Mouse (Mus musculus): Measurements from ENCODE around the gene Cbfa2t2. TPM values are rescaled to one million over a fixed set of nuclear protein-coding genes. Genes with fewer than 3 reads are reported as not detected.

Gene Cbfa2t2
- polyA plus RNA-seq, 1 experiment from 2014 or later: 21.9 TPM

DNA sequence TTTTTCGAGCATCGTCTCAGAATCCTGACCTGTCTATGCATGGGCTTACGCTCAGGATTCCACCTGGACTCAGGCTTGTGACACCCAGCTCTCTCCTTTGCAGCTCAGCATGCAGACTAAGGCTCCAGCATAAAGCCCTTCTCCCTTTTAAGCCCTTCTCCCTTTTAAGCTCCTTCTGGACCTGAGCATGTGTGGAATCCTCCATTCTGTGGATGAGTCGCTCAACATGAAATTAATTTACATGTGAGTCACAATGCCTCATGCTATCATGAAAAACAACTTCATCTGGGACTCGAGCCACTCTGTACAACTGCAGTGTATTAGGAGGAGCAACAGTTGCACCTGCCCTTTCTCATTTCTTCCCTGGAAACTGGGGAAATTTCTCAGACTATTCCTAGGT is 14.1 kb upstream of the Cbfa2t2 start:
- Histone ChIP-seq H3K36me3 (ENCODE audit: control insufficient read depth, insufficient read depth, low read length) (no peaks in the 10 kb centered on the region), H3K4me1 (ENCODE audit: control insufficient read depth, insufficient read depth, low read length) (no peaks in the 10 kb centered on the region; the same call in 1 of the 2 replicates), H3K9me3 (ENCODE audit: control insufficient read depth, low read length) (no peaks in the 10 kb centered on the region; the same call in 1 of the 2 replicates), H3K27ac (ENCODE audit: low read length) (no peak overlapping the region), H3K27me3 (replicated peaks; ENCODE audit: control insufficient read depth, insufficient read depth, low read length) (no peaks in the 10 kb centered on the region), H3K4me3 (ENCODE audit: low read length) (no peak overlapping the region), H3K4me2 (ENCODE audit: low read depth, low read length) (no peak overlapping the region), H3K9ac (ENCODE audit: low read depth, low read length) (no peak overlapping the region)
- 76% methylated on average over 5 of the region's 5 CpGs for WGBS
- no peak for ATAC-seq

DNA sequence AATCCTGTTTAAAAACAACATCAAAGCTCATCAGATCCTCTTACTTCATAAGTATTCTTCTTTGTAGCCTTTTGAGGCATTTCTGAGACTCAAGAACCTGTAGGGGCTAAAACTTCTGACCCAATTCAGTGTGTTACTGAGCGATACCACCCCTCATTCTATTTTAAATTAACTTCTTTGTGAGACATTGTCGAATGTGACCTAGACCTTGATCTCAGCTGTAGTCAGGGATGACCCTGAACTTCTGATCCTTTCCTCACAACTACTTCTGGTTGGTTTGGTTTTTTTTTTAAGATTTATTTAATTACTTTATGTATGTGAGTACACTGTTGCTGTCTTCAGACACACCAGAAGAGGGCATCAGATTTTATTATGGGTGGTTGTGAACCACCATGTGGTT is 12.7 kb upstream of the Cbfa2t2 start:
- Histone ChIP-seq H3K9me3 (ENCODE audit: control insufficient read depth, low read length) (no peaks in the 10 kb centered on the region; the same call in 1 of the 2 replicates), H3K9ac (ENCODE audit: low read depth, low read length) (no peak overlapping the region), H3K4me2 (ENCODE audit: low read depth, low read length) (no peak overlapping the region), H3K27me3 (replicated peaks; ENCODE audit: control insufficient read depth, insufficient read depth, low read length) (no peaks in the 10 kb centered on the region), H3K36me3 (ENCODE audit: control insufficient read depth, insufficient read depth, low read length) (no peaks in the 10 kb centered on the region), H3K27ac (ENCODE audit: low read length) (no peak overlapping the region), H3K4me3 (ENCODE audit: low read length) (no peak overlapping the region), H3K4me1 (ENCODE audit: control insufficient read depth, insufficient read depth, low read length) (peaks cover 6% of the 10 kb centered on the region)
- ATAC-seq: no peak
- 90% methylated on average over 2 of the region's 2 CpGs for WGBS

DNA sequence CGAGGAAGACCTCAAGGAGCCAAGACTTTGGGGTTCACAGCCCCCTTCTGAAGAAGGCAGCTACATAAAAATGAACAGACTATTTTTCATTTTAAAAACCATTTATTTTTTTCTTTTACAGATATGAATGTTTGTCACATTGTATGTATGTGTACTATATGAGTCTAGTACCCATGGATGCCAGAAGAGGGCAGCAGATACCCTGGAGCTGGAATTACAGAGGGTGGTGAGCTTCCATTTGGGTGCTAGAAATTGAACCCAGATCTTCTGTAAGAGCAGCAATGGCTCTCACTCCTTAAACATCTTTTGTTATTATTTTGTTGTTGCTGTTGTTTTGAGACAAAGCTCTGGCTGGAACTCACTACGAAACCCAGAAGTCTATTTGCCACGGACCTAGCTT is 10.8 kb upstream of the Cbfa2t2 start:
- H3K4me1 ChIP-seq (ENCODE audit: control insufficient read depth, insufficient read depth, low read length): peaks cover 6% of the 10 kb centered on the region
- no peak overlapping the region for H3K9ac ChIP-seq (ENCODE audit: low read depth, low read length)
- no peak overlapping the region for H3K27ac ChIP-seq (ENCODE audit: low read length)
- no peaks in the 10 kb centered on the region for H3K27me3 ChIP-seq (replicated peaks; ENCODE audit: control insufficient read depth, insufficient read depth, low read length)
- H3K4me3 ChIP-seq (ENCODE audit: low read length): no peak overlapping the region
- ATAC-seq: no peak
- H3K36me3 ChIP-seq (ENCODE audit: control insufficient read depth, insufficient read depth, low read length): no peaks in the 10 kb centered on the region
- WGBS: 86% methylated on average over 3 of the region's 3 CpGs
- no peaks in the 10 kb centered on the region; the same call in 1 of the 2 replicates for H3K9me3 ChIP-seq (ENCODE audit: control insufficient read depth, low read length)
- H3K4me2 ChIP-seq (ENCODE audit: low read depth, low read length): no peak overlapping the region

DNA sequence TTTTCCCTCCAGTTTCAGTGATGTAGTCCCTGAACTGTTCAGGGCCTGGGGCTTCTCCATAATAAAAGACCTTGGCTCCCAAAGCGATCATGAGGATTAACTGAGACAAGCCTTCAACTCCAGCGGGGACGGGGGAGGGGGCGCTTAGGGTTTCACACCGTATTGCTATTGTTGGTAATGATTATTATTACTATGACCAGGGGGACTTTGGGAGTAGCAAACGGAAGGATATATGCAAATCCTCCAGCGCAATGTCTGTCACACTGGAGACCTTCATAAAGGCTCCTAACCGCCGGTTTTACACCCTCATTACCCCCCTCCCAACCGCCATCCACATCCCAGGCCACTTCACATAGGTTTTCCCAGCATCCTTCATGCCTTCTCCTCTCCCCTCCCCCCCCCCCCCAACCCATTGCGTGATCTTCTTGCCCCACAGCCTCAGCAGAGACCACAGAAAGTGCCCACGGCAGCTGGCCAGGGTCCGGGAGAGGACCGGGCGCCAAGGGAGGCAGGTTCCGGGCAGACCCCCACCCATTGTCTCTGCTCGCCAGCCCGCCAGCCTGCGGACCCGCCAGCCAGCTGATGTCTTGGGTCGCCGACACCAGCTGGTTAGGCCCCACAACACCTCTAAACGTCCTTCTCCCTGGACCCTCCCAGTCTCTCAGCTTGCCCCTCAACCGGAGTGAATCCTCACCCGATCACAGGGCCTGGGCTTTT is 9.9 kb upstream of the Cbfa2t2 start:
- Histone ChIP-seq H3K4me1 (ENCODE audit: control insufficient read depth, insufficient read depth, low read length) (peaks cover 6% of the 10 kb centered on the region), H3K27me3 (replicated peaks; ENCODE audit: control insufficient read depth, insufficient read depth, low read length) (no peaks in the 10 kb centered on the region), H3K27ac (ENCODE audit: low read length) (no peak overlapping the region), H3K4me3 (ENCODE audit: low read length) (peak overlapping the region; percentile 27), H3K4me2 (ENCODE audit: low read depth, low read length) (peak overlapping the region; percentile 56), H3K9ac (ENCODE audit: low read depth, low read length) (peak overlapping the region; percentile 62), H3K36me3 (ENCODE audit: control insufficient read depth, insufficient read depth, low read length) (no peaks in the 10 kb centered on the region), H3K9me3 (ENCODE audit: control insufficient read depth, low read length) (no peaks in the 10 kb centered on the region; the same call in 1 of the 2 replicates)
- 12% methylated on average over 25 of the region's 25 CpGs for WGBS
- no peak for ATAC-seq

DNA sequence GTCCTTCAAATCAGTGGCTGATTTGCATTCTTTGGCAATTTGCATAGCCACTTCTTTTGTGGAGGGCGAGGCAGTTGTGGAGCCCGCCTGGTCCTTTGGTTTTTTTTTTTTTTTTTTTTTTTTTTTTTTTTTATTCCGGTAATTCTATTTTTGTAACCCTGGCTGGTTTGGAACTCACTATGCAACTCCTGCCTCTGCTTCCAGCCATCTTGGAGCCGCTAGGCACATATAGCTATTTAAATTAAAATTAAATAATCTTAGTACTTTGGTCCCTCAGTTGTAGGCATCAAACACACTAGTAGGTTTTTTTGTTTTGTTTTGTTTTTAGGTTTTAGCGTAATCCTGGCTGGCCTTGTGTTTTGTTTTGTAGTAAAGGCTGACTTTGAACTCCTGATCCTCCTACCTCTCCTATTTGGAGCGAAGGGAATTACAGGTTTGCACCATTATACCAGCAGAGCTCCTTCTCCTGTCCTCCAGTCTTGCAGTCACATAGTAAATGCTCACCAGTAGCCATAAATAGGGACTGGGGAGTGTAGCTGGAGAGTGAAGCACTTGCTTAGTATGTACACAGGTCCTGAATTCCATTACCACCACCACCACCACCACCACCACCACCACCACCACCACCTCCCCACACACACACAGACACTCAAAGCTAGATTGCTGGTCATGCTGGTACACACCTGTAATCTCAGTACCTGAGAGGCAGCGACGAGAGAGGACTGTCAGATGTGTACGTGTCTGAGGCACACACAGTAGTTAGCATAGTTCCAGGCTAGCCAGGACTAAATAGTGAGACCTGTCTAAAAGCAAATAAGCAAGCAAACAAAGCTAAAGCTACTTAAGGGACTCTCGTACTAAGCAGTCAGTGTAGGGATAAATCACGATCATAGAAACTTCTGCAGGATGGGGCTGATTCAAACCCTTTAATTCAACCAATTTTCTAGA is 9.1 kb upstream of the Cbfa2t2 start:
- peak; percentile 38 for ATAC-seq
- peaks cover 6% of the 10 kb centered on the region for H3K4me1 ChIP-seq (ENCODE audit: control insufficient read depth, insufficient read depth, low read length)
- H3K4me3 ChIP-seq (ENCODE audit: low read length): peak overlapping the region; percentile 27
- H3K4me2 ChIP-seq (ENCODE audit: low read depth, low read length): peak overlapping the region; percentile 56
- no peaks in the 10 kb centered on the region for H3K36me3 ChIP-seq (ENCODE audit: control insufficient read depth, insufficient read depth, low read length)
- 51% methylated on average over 11 of the region's 11 CpGs for WGBS
- H3K9ac ChIP-seq (ENCODE audit: low read depth, low read length): peak overlapping the region; percentile 62
- H3K27me3 ChIP-seq (replicated peaks; ENCODE audit: control insufficient read depth, insufficient read depth, low read length): no peaks in the 10 kb centered on the region
- no peaks in the 10 kb centered on the region; the same call in 1 of the 2 replicates for H3K9me3 ChIP-seq (ENCODE audit: control insufficient read depth, low read length)
- H3K27ac ChIP-seq (ENCODE audit: low read length): peak overlapping the region; percentile 55

DNA sequence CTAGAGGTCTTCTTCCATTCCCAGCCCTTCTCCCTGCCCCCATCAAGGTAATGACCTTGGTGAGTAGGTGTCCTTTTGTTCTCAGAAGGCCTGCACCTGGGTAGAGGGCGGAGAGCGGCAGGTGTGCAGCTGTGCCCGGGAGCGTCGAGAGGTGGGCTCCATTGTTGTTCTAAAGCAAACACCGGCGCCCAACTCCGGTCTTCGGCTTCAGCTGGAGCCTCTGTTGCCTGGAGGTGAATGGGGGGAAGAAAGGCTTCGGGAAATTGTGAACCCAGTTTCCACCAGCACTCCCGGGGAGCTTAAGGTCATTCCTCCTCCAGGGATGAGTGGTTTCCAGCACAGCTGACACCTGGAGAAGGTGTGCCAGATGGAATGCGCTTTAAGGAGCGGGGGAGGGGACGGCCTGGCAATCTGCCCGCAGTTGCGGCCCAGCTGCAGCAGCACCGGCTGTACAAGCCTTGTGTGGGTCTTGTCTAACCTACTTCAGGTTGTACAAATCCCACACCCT is 8.4 kb upstream of the Cbfa2t2 start:
- 13% methylated on average over 17 of the region's 17 CpGs for WGBS
- H3K4me2 ChIP-seq (ENCODE audit: low read depth, low read length): peak overlapping the region; percentile 43; the same call in 1 of the 2 replicates
- H3K27ac ChIP-seq (ENCODE audit: low read length): peak overlapping the region; percentile 55
- peak overlapping the region; percentile 18 for H3K4me3 ChIP-seq (ENCODE audit: low read length)
- peak; percentile 88 for ATAC-seq
- peak overlapping the region; percentile 6 for H3K9ac ChIP-seq (ENCODE audit: low read depth, low read length)
- peaks cover 6% of the 10 kb centered on the region for H3K4me1 ChIP-seq (ENCODE audit: control insufficient read depth, insufficient read depth, low read length)
- H3K9me3 ChIP-seq (ENCODE audit: control insufficient read depth, low read length): no peaks in the 10 kb centered on the region; the same call in 1 of the 2 replicates
- no peaks in the 10 kb centered on the region for H3K36me3 ChIP-seq (ENCODE audit: control insufficient read depth, insufficient read depth, low read length)
- no peaks in the 10 kb centered on the region for H3K27me3 ChIP-seq (replicated peaks; ENCODE audit: control insufficient read depth, insufficient read depth, low read length)

DNA sequence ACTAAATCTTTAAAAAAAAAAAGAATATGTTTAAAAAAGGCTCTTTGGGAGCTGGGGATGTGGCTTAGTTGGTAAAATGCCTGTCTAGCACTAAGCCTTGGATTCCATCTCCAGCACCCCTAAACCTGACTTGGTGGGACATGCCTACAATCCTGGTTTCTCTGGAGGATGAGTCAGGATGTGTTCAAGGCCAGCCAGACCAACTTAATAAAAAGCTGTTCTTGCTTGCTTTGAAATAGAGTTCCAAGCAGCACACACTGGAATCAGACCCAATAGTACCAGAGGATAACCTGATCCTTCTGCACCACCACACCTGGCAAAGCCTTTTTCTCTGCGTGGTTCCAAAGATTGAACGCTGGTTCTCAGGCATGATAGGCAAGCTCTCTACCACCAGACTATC is 5.7 kb upstream of the Cbfa2t2 start:
- Histone ChIP-seq H3K9ac (ENCODE audit: low read depth, low read length) (no peak overlapping the region), H3K4me1 (ENCODE audit: control insufficient read depth, insufficient read depth, low read length) (peaks cover 10% of the 10 kb centered on the region), H3K9me3 (ENCODE audit: control insufficient read depth, low read length) (no peaks in the 10 kb centered on the region; the same call in 1 of the 2 replicates), H3K4me2 (ENCODE audit: low read depth, low read length) (no peak overlapping the region), H3K27ac (ENCODE audit: low read length) (no peak overlapping the region), H3K4me3 (ENCODE audit: low read length) (no peak overlapping the region), H3K36me3 (ENCODE audit: control insufficient read depth, insufficient read depth, low read length) (no peaks in the 10 kb centered on the region), H3K27me3 (replicated peaks; ENCODE audit: control insufficient read depth, insufficient read depth, low read length) (no peaks in the 10 kb centered on the region)
- 96% methylated on average over 2 of the region's 2 CpGs for WGBS
- no peak for ATAC-seq

DNA sequence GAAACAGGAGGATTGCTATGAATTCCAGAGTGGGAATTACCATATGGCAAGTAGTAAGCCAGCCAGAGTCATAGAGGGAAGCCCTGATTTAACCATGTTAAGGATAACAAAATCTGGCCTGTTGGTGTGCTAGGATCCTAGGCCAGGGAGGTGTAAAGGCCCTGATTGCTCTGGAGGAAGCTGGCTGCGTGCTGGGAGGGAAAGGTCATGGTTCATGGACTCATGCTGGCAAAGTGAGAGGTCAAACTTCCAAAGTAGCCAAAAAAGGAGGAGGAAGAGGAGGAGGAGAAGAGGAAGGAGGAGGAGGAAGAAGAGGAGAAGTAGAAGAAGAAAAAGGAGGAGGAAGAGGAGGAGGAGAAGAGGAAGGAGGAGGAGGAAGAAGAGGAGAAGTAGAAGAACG is 3.6 kb upstream of the Cbfa2t2 start:
- Histone ChIP-seq H3K4me3 (ENCODE audit: low read length) (no peak overlapping the region), H3K4me1 (ENCODE audit: control insufficient read depth, insufficient read depth, low read length) (peaks cover 14% of the 10 kb centered on the region), H3K9me3 (ENCODE audit: control insufficient read depth, low read length) (no peaks in the 10 kb centered on the region), H3K9ac (ENCODE audit: low read depth, low read length) (no peak overlapping the region), H3K36me3 (ENCODE audit: control insufficient read depth, insufficient read depth, low read length) (no peaks in the 10 kb centered on the region), H3K27ac (ENCODE audit: low read length) (no peak overlapping the region), H3K4me2 (ENCODE audit: low read depth, low read length) (no peak overlapping the region), H3K27me3 (replicated peaks; ENCODE audit: control insufficient read depth, insufficient read depth, low read length) (no peaks in the 10 kb centered on the region)
- no peak for ATAC-seq
- WGBS: 76% methylated on average over 2 of the region's 2 CpGs

DNA sequence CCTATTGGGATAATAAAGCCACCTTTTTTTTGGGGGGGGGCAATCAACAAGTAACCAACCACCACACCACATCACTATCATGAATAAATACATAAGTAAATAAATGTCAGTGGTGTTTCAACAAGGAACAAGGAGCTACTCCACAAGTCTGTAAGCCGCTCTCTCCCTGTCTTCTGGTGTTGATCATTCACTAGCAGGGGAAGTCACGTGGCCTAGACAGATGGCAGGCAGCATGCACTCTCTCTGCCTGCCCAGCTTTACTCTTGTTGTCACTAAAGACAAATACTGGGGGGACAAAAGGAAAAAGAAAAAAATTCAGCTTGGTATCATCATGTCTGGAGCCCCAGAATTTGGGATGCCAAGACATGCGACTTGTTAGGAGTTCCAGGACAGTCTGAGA is 2.9 kb upstream of the Cbfa2t2 start:
- Histone ChIP-seq H3K9ac (ENCODE audit: low read depth, low read length) (no peak overlapping the region), H3K27ac (ENCODE audit: low read length) (no peak overlapping the region; the same call in 1 of the 2 replicates), H3K4me2 (ENCODE audit: low read depth, low read length) (no peak overlapping the region), H3K4me1 (ENCODE audit: control insufficient read depth, insufficient read depth, low read length) (peaks cover 12% of the 10 kb centered on the region), H3K36me3 (ENCODE audit: control insufficient read depth, insufficient read depth, low read length) (no peaks in the 10 kb centered on the region), H3K9me3 (ENCODE audit: control insufficient read depth, low read length) (no peaks in the 10 kb centered on the region), H3K27me3 (replicated peaks; ENCODE audit: control insufficient read depth, insufficient read depth, low read length) (no peaks in the 10 kb centered on the region), H3K4me3 (ENCODE audit: low read length) (no peak overlapping the region)
- ATAC-seq: no peak
- WGBS: 50% methylated on average over 3 of the region's 3 CpGs

Measured in intestine, embryonic 16.5 days (tissue).